Mouse (Mus musculus): ENCODE results near the gene Vegfb.

Gene Vegfb

DNA sequence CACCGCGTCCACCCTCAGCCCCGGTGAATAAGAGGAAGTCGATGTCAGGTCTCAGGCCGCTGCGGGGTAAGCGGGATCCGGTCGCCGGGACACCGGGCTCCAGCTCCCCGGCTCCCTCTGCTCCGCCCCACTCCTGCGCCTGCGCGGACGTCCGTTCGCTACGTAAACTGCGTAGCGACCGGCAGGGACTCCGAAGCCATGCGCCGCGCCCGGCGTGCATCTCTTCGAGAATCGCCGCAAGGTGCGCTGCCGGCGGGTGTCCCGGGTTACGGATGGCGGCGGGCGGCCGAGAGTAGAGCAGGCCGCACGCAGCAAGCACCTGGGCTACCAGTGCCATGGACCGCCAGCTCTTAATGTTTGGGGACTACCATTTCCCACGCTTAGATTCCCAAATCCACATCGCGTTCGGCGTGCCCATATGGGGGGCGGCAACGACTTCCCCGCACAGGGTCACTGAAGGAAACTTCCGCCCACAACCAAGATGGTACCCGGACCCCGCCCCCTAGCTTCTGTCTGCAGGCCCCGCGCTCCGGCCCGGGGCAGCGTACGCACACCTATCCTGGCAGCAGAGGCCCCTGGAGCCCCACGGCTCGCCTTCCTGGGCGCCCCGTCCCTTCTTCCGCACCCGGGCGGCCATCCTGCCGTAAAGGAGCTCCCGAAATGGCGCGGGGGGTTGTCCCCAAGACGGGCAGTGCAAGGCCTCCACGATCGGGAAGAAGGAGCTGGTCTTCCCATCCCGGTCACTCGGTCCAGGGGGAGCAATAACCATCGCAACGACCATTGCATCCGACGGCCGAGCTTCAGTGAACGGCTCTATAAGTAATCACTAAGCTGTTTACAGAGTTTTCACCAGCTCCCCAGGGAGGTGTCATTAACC lies 45.8 kb downstream of the Vegfb start, which contains the start of gene Bad:
Gene Bad, plus strand, starts transcription at position 490 of the 877 bp plus-strand sequence.
- peak; percentile 88 to 93 for DNase-seq (ENCODE audit: low spot score in 2 of 2)

- DNase-seq (ENCODE audit: low spot score in 2 of 2), result no peak
Measured at GRCm38 (mm10) chr19:6940396-6941351, 46.8 kb downstream of the Vegfb start.

DNA sequence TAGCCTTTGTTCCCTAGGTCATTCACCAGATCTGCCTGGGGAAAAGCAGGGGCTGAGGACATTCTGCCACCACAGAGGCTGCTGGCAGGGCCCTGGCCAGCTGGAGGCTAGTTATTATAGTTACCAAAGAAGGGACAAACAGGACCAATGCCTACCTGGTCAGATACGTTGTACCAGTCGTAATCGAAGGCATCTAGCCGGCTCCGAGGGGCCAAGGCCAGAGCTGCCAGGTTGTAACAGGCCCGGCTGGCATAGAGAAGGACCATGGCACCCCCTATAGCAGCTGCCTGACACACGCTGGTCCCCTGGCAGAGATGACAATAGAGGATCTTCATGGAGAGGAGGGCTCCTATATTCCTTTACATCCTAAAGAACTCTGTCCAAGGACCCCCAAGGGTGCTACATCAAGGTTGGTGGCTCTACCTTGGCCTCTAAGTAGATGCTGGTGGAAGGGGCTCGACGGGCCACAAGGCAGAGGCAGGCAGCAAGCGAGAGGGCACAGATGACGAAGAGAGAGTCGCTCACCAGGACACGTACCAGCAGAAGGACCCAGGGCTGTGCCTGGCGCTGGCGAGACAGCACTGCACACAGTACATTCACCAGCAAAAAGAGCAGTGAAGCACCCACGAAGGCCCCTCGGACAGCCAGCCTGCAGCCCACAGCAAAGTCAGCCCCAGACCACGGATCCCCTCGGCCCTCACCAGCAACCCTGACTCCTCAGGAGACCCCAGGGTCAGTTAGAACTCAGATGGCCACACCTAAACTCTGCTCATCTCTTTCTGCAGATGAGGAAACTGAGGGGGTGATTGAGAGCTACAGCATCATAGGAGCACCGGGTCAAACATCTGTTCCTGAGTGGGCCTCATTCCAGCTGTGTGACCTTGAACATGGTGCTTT lies 48.1 kb downstream of the Vegfb start:
- no peak for DNase-seq (ENCODE audit: low spot score in 2 of 2)

DNA sequence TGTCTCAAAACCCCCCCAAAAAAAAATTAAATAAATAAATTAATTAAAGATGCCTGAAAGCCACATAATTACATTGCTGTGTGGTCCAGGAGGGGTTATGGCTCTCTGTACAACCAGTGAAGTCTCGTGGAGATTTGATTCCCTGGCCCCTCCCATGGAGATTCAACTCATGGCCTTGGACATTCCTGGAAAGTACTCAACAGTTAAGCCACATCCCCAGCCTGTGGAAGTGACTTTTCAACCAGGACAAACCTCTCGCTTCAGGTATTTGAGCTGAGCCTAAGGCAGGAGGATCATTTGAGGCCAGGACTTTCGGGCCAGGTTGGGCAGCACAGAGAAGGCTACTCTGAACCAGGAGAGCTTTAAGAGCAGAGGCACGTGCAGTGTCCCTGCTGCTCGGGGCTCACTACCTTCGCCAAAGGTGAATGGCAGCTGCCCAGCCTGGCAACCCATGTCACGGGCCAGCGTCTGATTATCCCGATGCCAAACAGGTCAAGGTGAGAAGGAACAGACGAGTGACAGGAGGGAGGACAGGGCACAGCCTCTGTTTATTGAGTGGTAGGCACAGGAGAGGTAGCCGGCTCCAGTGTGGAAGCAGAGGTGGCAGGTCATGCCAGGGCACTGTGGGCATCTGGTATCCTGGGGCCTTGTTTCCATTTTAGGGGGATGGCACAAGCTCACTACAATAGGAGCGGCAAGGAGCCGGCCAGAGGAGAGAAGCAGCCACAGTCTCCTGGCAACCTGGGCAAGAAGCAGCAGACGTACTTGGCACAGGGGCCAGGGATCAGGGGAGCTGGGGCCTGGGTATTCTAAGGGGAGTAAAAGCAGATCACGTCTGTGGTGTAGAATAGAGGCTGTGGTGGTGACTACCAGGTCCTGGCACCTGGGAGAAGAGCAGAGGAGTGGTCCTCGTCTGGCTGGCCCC lies 49.6 kb downstream of the Vegfb start:
- DNase-seq (ENCODE audit: low spot score in 2 of 2), result peak; percentile 65 to 76

DNA sequence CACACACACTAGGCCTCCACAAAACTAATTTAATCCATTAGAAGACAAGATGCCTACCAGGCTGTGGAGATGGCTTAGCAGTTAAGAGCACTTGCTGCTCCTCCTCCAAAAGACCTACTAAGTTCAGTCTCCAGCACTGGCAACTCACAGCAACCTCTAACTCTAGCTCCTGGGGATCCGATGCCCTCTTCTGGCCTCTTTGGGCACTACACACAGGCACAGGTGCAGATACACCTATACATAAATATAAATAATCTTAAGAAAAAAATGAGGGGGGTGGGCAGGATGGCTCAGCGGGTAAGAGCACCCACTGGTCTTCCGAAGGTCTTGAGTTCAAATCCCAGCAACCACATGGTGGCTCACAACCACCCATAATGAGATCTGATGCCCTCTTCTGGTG lies 51.2 kb downstream of the Vegfb start:
- DNase-seq (ENCODE audit: low spot score in 2 of 2), result no peak

DNA sequence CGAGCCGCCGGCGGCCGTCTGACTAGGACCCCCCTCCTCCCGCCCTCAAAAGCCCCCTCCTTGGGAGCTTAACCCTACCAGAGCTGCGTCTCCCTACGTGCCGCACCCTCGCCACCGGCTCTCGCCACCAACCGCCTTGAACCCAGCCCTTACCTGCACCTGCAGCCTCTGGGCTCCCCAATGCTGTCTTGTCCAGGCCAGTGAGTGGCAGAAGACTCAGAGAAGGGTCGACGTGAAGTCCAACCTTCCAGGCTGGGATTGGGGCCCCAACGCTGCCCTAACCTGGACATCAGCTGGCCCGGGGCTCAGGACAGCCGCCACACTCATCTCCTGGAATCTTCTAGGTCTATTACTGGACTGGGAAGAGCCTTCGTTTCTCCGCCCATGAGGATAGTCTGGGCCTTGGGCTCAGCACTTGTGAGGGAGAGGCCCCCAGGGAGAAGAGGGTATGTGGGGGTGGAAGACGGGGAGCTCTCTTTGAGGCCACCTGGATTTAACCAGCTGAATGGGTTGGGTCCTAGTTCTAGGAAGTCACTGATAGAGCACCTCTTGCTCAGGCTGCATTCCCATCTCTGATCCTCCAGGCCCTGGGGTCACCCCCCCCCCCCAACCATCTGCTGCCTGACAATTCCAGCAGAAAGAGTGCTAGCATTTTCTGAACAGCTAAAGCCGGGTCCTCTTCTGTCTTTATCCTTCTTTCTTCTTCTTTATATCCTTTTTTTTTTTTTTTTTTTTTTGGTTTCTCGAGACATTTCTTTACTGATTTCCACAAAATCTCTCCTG lies 53.1 kb downstream of the Vegfb start, which contains the start of gene Kcnk4:
Gene Kcnk4, minus strand, starts transcription at position 321 of the 783 bp plus-strand sequence.
- no peak for DNase-seq (ENCODE audit: low spot score in 2 of 2)

- no peak for DNase-seq (ENCODE audit: low spot score in 2 of 2)
Measured at GRCm38 (mm10) chr19:6933436-6934194, 53.8 kb downstream of the Vegfb start.

GRCm38 (mm10) chr19:6933102-6933435 lies 54.4 kb downstream of the Vegfb start:
- DNase-seq (ENCODE audit: low spot score in 2 of 2), result no peak
